Mouse (Mus musculus): ENCODE measurements at regions not wholly inside any gene's neighbourhood (a gene's known extent, or its start where the extent isn't known, plus 50 kb on each side); places are given as distances from the start of the nearest gene placed in this dataset.

DNA sequence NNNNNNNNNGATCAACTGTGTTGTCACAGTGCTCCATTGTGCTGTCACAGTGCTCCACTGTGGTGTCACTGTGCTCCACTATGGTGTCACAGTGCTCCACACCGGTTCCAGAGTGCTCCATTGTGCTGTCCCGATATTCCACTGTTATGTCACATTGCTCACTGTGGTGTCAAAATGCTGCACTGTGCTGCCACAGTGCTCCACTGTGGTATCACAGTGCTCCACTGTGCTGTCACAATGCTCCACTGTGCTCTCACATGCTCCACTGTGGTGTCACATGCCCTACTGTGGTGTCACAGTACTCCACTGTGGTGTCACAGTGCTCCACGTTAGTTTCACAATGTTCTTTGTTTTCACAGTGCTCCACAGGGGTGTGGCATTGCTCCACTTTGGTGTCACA, 359.3 kb upstream of the Olfr161 start:
- peak; percentile 51 for ATAC-seq (ENCODE audit: poor library complexity, severe bottlenecking)

DNA sequence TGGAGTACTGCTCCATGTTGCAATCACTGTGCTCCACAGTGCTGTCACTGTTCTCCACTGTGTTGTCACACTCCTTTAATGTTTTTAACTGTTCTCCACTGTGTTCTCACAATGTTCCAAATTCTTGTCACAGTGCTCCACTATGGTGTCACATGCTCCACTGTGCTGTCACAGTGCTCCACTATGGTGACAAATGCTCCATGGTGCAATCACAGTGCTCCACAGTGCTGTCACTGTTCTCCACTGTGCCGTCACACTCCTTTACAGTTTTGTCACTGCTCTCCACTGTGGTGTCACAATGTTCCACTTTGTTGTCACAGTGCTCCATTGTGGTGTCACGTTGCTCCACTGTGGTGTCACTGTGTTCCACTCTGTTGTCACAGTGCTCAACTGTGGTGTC, 358.2 kb upstream of the Olfr161 start:
- no peak for ATAC-seq (ENCODE audit: poor library complexity, severe bottlenecking)

DNA sequence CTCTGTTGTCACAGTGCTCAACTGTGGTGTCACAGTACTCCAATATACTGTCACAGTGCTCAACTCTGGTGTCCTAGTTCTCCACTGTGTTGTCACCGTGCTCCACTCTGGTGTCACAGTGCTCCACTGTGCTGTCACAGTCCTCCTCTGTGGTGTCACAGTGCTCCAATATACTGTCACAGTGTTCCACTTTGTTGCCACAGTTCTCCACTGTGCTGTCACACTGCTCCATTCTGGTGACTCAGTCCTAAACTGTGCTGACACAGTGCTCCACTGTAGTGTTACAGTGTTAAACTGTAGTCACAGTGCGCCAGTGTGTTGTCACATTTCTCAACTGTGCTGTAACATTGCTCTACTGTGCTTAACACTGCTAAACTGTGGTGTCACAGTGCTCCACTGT, 356.8 kb upstream of the Olfr161 start:
- ATAC-seq (ENCODE audit: poor library complexity, severe bottlenecking), result no peak

DNA sequence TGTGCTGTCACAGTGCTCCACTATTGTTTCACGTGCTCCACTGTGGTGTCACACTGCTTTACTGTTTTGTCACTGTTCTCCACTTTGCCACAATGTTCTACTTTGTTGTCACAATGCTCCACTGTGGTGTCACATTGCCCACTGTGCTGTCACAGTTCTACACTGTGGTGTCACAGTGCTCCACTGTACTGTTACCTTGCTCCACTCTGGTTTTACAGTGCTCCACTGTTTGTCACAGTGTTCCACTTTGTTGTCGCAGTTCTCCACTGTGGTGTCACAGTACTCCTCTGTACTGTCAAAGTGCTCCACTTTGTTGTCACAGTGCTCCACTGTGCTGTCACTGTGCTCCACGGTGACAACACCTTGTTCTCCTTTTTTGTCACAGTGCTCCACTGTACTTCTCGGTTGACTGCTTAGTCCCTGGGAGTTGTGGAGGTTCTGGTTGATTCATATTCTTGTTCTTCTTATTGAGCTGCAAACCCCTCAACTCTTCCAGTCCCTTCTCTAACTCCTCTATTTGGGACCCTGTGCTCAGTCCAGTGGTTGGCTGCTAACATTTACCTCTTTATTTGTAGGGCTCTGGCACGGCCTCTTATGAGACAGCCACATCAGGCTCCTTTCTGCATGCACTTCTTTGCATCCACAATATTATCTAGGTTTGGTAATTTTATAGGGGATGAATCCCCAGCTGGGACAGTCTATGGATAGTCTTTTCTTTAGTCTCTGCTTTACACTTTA, 349.7 kb upstream of the Olfr161 start:
- ATAC-seq (ENCODE audit: poor library complexity, severe bottlenecking), result 0 out of 2 replicates have a peak, but pooled peaks have one; percentile 4

DNA sequence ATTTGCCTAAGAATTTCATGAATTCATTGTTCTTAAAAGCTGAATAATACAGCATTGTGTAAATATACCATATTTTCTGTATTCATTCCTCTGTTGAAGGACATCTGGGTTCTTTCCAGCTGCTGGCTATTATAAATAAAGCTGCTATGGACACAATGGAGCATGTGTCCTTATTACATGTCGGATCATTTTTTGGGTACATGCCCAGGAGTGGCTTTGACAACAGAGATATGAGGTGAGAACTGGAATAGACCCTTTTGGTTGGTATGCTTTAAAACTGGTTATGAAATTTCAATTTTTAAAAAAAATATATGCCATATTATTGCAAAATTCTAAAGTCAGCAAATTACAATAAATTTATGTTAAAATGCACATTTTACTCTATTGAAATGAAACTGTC, 348.9 kb upstream of the Olfr161 start:
- ATAC-seq (ENCODE audit: poor library complexity, severe bottlenecking), result no peak

DNA sequence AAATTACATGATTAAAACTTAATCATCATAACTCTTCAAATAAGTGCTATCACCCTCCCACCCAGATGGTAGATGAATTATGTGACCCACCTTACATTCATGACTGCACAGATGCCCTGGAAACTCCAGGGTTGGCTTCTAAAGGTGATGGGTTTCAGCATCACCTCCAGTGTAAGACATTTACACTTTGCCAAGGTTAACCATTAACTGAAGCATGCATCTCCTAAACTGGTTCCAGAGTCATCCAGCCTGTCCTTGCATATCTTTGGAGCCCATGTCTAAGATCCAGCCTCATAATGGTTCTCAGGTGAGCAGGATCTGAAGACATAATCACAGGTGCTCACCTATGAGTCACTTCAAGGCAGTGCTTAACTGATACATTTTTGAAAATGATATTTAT, 344.4 kb upstream of the Olfr161 start:
- no peak for ATAC-seq (ENCODE audit: poor library complexity, severe bottlenecking)

DNA sequence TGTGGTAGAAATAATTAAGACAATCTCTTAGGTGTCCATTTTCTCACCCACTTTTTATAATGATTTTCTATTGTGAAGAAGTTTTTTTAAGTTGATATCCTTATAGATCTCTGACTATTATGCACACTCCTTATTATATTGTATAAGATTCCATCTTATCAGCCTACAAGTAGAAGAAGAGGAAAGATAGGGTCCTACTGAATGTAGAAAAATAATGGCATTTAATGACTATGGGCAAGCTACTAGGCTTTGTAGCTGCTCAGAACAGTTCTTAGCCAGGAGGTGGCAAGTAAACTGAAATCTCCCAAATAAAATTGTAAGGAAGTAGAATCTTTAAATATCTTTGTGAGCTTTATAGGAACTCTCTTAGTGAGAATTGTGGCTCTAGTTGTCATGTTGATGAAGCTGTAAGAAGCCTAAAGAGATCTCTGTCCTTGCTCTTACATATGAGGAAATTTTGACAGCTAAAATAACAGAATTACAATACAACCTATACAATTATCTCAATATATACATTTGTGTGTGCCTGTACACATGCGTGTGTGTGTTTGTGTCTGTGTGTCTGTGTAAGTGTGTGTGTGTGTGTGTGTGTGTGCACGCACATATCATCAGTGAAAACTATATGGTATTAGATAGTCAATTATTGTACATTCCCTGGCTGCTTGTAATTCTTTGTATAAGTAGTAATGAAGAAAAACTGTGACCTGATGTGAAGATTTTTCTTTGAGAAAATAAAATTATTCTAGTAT, 343.7 kb upstream of the Olfr161 start:
- ATAC-seq (ENCODE audit: poor library complexity, severe bottlenecking), result no peak

DNA sequence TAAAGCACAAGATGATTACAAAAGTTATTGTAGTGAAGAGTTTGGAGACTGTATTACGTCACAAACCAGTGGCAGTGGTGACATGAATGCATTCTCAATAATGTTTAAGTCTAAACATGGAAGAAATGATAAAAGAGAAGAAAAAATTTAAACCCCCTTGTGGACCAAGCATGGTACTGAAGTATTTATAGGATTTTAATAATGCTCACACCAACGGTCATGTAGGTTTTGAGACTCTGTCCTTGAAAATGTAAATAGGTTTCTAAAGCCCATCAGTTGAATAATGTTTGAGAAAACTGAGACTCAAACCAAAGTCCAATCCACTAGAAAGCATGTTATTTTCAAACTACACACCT, 343.1 kb upstream of the Olfr161 start:
- peak; percentile 21; the same call in 1 of the 2 replicates for ATAC-seq (ENCODE audit: poor library complexity, severe bottlenecking)

DNA sequence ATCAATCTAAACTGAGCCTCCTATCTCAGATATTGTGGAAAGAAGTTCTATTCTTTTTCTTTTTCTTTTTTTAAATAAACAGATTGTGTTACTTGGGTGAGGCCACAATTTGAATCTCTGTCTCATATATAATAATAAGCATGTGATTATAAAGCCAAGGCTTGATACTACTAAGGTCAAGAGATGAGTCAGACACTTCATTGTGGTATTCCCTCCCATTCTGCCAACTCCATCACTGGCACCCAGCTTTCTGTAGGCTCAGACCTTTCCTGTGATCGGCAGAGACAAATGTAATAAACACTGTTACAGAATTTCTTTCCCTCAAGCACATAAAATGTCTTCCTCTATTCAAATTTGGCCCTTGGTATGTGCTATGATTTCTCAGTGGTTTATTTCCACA, 337.0 kb upstream of the Olfr161 start:
- no peak for ATAC-seq (ENCODE audit: poor library complexity, severe bottlenecking)

DNA sequence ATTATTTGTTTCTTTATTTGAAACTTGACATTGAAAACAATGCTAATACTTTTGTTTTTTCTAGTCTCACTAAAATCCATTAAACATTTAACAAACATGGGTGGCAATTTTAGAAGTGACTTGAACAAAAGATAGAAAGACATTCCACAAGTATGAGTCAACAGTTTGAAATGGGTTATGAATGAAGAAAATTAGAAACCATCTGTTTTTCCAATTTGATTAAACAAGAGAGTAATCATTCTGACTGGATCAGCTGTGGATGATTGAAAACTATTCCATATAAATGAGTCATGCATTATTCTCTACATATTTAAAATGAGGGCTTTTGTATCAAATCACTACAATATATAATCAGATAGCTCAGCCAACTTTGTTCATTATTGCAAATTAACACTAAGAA, 334.8 kb upstream of the Olfr161 start:
- no peak for ATAC-seq (ENCODE audit: poor library complexity, severe bottlenecking)

DNA sequence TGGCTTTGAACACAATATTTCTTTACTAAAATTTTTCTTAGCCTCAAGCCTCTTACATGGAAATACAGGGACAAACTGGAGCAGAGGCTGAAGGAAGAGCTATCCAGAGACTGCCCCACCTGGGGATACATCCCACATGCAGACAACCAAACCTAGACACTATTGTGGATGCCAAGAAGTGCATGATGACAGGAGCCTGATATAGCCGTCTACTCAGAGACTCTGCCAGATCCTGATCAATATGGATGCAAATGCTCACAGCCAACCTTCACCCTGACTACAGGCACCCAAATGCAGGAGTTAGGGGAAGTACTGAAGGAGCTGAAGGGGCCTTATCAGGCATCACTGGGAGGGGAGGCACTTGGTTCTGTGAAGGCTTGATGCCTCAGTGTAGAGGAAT, 325.5 kb upstream of the Olfr161 start:
- ATAC-seq (ENCODE audit: poor library complexity, severe bottlenecking), result no peak

DNA sequence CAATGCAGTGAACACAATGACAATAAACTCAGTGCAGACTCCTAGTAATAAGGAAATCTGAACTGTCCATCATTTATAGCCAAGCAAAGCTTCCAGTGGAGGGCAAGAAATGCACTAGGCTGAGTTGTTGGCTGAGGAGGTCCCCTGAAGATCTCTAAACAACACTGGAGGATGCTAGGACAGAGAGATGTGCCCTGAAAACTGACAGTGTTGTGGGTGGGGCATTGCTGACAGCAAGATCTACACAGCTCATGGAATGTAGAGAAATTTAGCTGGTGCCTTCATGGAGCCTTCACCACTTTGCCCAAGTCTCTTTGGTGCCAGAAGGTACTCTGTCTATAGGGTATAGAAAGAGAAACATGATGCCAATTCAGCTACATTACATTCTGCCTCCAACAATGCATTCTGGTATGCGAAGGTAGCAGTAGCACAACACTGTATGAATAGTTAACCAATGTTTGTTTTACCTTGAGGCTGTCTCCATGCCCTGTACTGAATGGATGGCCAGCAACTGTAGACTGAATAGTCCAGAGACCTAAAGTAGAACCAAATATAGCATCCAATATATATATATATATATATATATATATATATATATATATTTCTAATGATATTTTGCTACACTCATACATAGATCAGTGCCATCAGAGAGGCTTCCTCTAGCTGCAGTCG, 318.9 kb upstream of the Olfr161 start:
- 0 out of 2 replicates have a peak, but pooled peaks have one; percentile 21 for ATAC-seq (ENCODE audit: poor library complexity, severe bottlenecking)

DNA sequence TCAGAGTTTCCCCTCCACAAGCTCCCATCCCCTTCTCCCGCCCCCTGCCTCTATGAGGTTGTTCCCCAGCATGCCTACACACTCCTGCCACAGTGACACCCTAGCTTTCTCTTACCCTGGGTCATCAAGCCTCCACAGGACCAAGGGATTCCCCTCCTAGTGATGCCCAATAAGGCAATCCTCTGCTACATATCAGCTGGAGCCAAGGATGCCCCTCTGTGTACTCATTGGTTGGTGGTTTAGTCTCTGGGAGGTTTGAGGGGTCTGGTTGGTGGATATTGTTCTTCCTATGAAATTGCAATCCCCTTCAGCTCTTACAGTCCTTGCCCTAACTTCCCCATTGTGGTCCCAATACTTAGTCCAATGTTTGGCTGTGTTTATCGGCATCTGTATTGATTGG, 317.4 kb upstream of the Olfr161 start:
- ATAC-seq (ENCODE audit: poor library complexity, severe bottlenecking), result no peak

Measured in megakaryocyte, adult 5-6 weeks (primary cell).